Mouse (Mus musculus): ENCODE results near the gene Nsun2. TPM values are rescaled to one million over a fixed set of nuclear protein-coding genes. Genes with fewer than 3 reads are reported as not detected.

Gene Nsun2
- 166 and 173 TPM in 2 replicates for polyA plus RNA-seq (2016; fragmentation: Nextera tagmentation; extraction: Ambion mirVana)

GRCm38 (mm10) chr13:69533405-69534333, at the start of gene Nsun2:
TSS of gene Nsun2 (plus strand) at chr13:69533746.
- Histone ChIP-seq H3K9me3 (no peaks in the 10 kb centered on the region), H3K27ac (replicated peaks) (peak within 1 kb of the TSS; percentile 99), H3K27me3 (replicated peaks; ENCODE audit: low read depth, poor library complexity, severe bottlenecking) (no peaks in the 10 kb centered on the region), H3K4me1 (peaks cover 59% of the 10 kb centered on the region), H3K36me3 (replicated peaks) (peaks cover 29% of the 10 kb centered on the region), H3K4me3 (peak within 1 kb of the TSS; percentile 84)
- DNase-seq (ENCODE audit: low spot score), result peak; percentile 62
- 9% methylated on average over 153 of the region's 155 CpGs for WGBS

GRCm38 (mm10) chr13:69485326-69485725, 48.2 kb upstream of the Nsun2 start:
- Histone ChIP-seq H3K4me3 (no peak overlapping the region), H3K9me3 (no peaks in the 10 kb centered on the region), H3K36me3 (replicated peaks) (no peaks in the 10 kb centered on the region), H3K27ac (replicated peaks) (no peak overlapping the region), H3K27me3 (replicated peaks; ENCODE audit: low read depth, poor library complexity, severe bottlenecking) (peaks cover 88% of the 10 kb centered on the region), H3K4me1 (peaks cover 33% of the 10 kb centered on the region)
- no peak for DNase-seq (ENCODE audit: low spot score)
- 26% methylated on average over 6 of the region's 6 CpGs for WGBS

GRCm38 (mm10) chr13:69485833-69486232, 47.7 kb upstream of the Nsun2 start:
- Histone ChIP-seq H3K4me3 (no peak overlapping the region), H3K9me3 (no peaks in the 10 kb centered on the region), H3K27ac (replicated peaks) (no peak overlapping the region), H3K36me3 (replicated peaks) (no peaks in the 10 kb centered on the region), H3K27me3 (replicated peaks; ENCODE audit: low read depth, poor library complexity, severe bottlenecking) (peaks cover 83% of the 10 kb centered on the region), H3K4me1 (peaks cover 33% of the 10 kb centered on the region)
- WGBS, result 71% methylated on average over 7 of the region's 7 CpGs
- DNase-seq (ENCODE audit: low spot score), result no peak

GRCm38 (mm10) chr13:69487108-69487507, 46.4 kb upstream of the Nsun2 start:
- Histone ChIP-seq H3K4me1 (peaks cover 24% of the 10 kb centered on the region), H3K27ac (replicated peaks) (no peak overlapping the region), H3K9me3 (no peaks in the 10 kb centered on the region), H3K4me3 (no peak overlapping the region), H3K36me3 (replicated peaks) (no peaks in the 10 kb centered on the region), H3K27me3 (replicated peaks; ENCODE audit: low read depth, poor library complexity, severe bottlenecking) (peaks cover 70% of the 10 kb centered on the region)
- DNase-seq (ENCODE audit: low spot score), result no peak
- 84% methylated on average over 7 of the region's 7 CpGs for WGBS

GRCm38 (mm10) chr13:69487611-69488275, 45.8 kb upstream of the Nsun2 start:
- H3K4me1 ChIP-seq, result peaks cover 28% of the 10 kb centered on the region
- H3K27me3 ChIP-seq (replicated peaks; ENCODE audit: low read depth, poor library complexity, severe bottlenecking), result peaks cover 64% of the 10 kb centered on the region
- peak; percentile 48 for DNase-seq (ENCODE audit: low spot score)
- WGBS, result 3% methylated on average over 26 of the region's 26 CpGs
- no peak overlapping the region for H3K27ac ChIP-seq (replicated peaks)
- H3K4me3 ChIP-seq, result peak overlapping the region; percentile 49
- no peaks in the 10 kb centered on the region for H3K9me3 ChIP-seq
- H3K36me3 ChIP-seq (replicated peaks), result no peaks in the 10 kb centered on the region

GRCm38 (mm10) chr13:69488565-69489255, 44.8 kb upstream of the Nsun2 start:
- no peaks in the 10 kb centered on the region for H3K9me3 ChIP-seq
- H3K4me1 ChIP-seq, result peaks cover 32% of the 10 kb centered on the region
- no peaks in the 10 kb centered on the region for H3K36me3 ChIP-seq (replicated peaks)
- WGBS, result 36% methylated on average over 13 of the region's 13 CpGs
- no peak overlapping the region for H3K4me3 ChIP-seq
- no peak for DNase-seq (ENCODE audit: low spot score)
- peaks cover 54% of the 10 kb centered on the region for H3K27me3 ChIP-seq (replicated peaks; ENCODE audit: low read depth, poor library complexity, severe bottlenecking)
- H3K27ac ChIP-seq (replicated peaks), result no peak overlapping the region

- H3K27ac ChIP-seq (replicated peaks), result no peak overlapping the region
- no peaks in the 10 kb centered on the region for H3K9me3 ChIP-seq
- peaks cover 45% of the 10 kb centered on the region for H3K27me3 ChIP-seq (replicated peaks; ENCODE audit: low read depth, poor library complexity, severe bottlenecking)
- no peak overlapping the region for H3K4me3 ChIP-seq
- H3K4me1 ChIP-seq, result peaks cover 32% of the 10 kb centered on the region
- no peaks in the 10 kb centered on the region; the same call in 1 of the 2 replicates for H3K36me3 ChIP-seq (replicated peaks)
- no peak for DNase-seq (ENCODE audit: low spot score)
- WGBS, result 84% methylated on average over 9 of the region's 9 CpGs
Measured at GRCm38 (mm10) chr13:69489777-69490176, 43.8 kb upstream of the Nsun2 start.

GRCm38 (mm10) chr13:69492876-69493463, 40.6 kb upstream of the Nsun2 start:
- peaks cover 21% of the 10 kb centered on the region for H3K27me3 ChIP-seq (replicated peaks; ENCODE audit: low read depth, poor library complexity, severe bottlenecking)
- H3K36me3 ChIP-seq (replicated peaks), result peaks cover 23% of the 10 kb centered on the region
- no peak overlapping the region for H3K4me3 ChIP-seq
- no peaks in the 10 kb centered on the region for H3K9me3 ChIP-seq
- 31% methylated on average over 7 of the region's 7 CpGs for WGBS
- DNase-seq (ENCODE audit: low spot score), result peak; percentile 54
- H3K27ac ChIP-seq (replicated peaks), result no peak overlapping the region
- H3K4me1 ChIP-seq, result peaks cover 26% of the 10 kb centered on the region

- Histone ChIP-seq H3K9me3 (no peaks in the 10 kb centered on the region), H3K27ac (replicated peaks) (no peak overlapping the region), H3K27me3 (replicated peaks; ENCODE audit: low read depth, poor library complexity, severe bottlenecking) (no peaks in the 10 kb centered on the region), H3K4me3 (no peak overlapping the region), H3K4me1 (0 out of 2 replicates have a peak, but pooled peaks cover 1% of the 10 kb centered on the region), H3K36me3 (replicated peaks) (peaks cover 76% of the 10 kb centered on the region)
- no peak for DNase-seq (ENCODE audit: low spot score)
- 84% methylated on average over 5 of the region's 5 CpGs for WGBS
Measured at GRCm38 (mm10) chr13:69498276-69498675, 35.3 kb upstream of the Nsun2 start.

- no peak overlapping the region for H3K4me3 ChIP-seq
- no peaks in the 10 kb centered on the region for H3K9me3 ChIP-seq
- no peaks in the 10 kb centered on the region for H3K27me3 ChIP-seq (replicated peaks; ENCODE audit: low read depth, poor library complexity, severe bottlenecking)
- no peak for DNase-seq (ENCODE audit: low spot score)
- WGBS, result 94% methylated on average over 14 of the region's 14 CpGs
- no peaks in the 10 kb centered on the region for H3K4me1 ChIP-seq
- peaks cover 100% of the 10 kb centered on the region for H3K36me3 ChIP-seq (replicated peaks)
- no peak overlapping the region for H3K27ac ChIP-seq (replicated peaks)
Measured at GRCm38 (mm10) chr13:69502157-69502750, 31.3 kb upstream of the Nsun2 start.

- Histone ChIP-seq H3K27me3 (replicated peaks; ENCODE audit: low read depth, poor library complexity, severe bottlenecking) (no peaks in the 10 kb centered on the region), H3K27ac (replicated peaks) (no peak overlapping the region), H3K36me3 (replicated peaks) (peaks cover 100% of the 10 kb centered on the region), H3K4me3 (no peak overlapping the region), H3K4me1 (no peaks in the 10 kb centered on the region), H3K9me3 (no peaks in the 10 kb centered on the region)
- no peak for DNase-seq (ENCODE audit: low spot score)
- 84% methylated on average over 5 of the region's 5 CpGs for WGBS
Measured at GRCm38 (mm10) chr13:69502863-69503262, 30.7 kb upstream of the Nsun2 start.

Data from embryonic facial prominence, embryonic 10.5 days (tissue).